Mouse (Mus musculus) limb, embryonic 14.5 days (tissue): ENCODE measurements around the gene Rin3. TPM values are rescaled to one million over a fixed set of nuclear protein-coding genes. Genes with fewer than 3 reads are reported as not detected.

Experiments
- ATAC-seq: fragments of 200-750 bp; cut with Nextera tagmentation; 2 replicates; pipeline ENCODE4 v1.8.0; 2017; ENCODE audit warnings: low read depth, moderate number of reproducible peaks, moderate TSS enrichment; ENCODE audit not compliant: low FRiP score
- DNase-seq: peaks from one replicate; pipeline ENCODE4 v3.0.0-alpha.2; 2015; ENCODE audit warnings: low spot score
- H3K27ac ChIP-seq: fragments of 300-500 bp; sonication (generic); replicated peaks from 2 replicates; pipeline ENCODE4 v1.5.1; 2014; ENCODE audit warnings: low read depth, mild to moderate bottlenecking, low read length, moderate library complexity, mixed read lengths
- H3K27me3 ChIP-seq: fragments of 300-500 bp; sonication (generic); 2 replicates; pipeline ENCODE4 v1.6.1; 2014; ENCODE audit warnings: low read length, mixed read lengths; ENCODE audit not compliant: control insufficient read depth, insufficient read depth
- H3K36me3 ChIP-seq: fragments of 300-500 bp; sonication (generic); 2 replicates; pipeline ENCODE4 v1.6.1; 2014; ENCODE audit warnings: mild to moderate bottlenecking, low read length, moderate library complexity, mixed read lengths; ENCODE audit not compliant: control insufficient read depth, insufficient read depth
- H3K4me1 ChIP-seq: fragments of 300-500 bp; sonication (generic); 2 replicates; pipeline ENCODE4 v1.6.1; 2014; ENCODE audit warnings: antibody characterized with exemption, low read length, mixed read lengths; ENCODE audit not compliant: control insufficient read depth, insufficient read depth
- H3K4me2 ChIP-seq: fragments of 300-500 bp; sonication (generic); replicated peaks from 2 replicates; pipeline ENCODE4 v1.6.1; 2014; ENCODE audit warnings: low read depth, mild to moderate bottlenecking, low read length, moderate library complexity; ENCODE audit not compliant: severe bottlenecking
- H3K4me3 ChIP-seq: fragments of 300-500 bp; sonication (generic); replicated peaks from 2 replicates; pipeline ENCODE4 v1.5.1; 2014; ENCODE audit warnings: low read length
- H3K9ac ChIP-seq: fragments of 300-500 bp; sonication (generic); 2 replicates; pipeline ENCODE4 v1.6.1; 2014; ENCODE audit warnings: mild to moderate bottlenecking, low read depth, low read length, moderate library complexity; ENCODE audit not compliant: severe bottlenecking
- H3K9me3 ChIP-seq: fragments of 300-500 bp; sonication (generic); 2 replicates; pipeline ENCODE4 v1.6.1; 2016; ENCODE audit warnings: low read length; ENCODE audit not compliant: control insufficient read depth
- POLR2A ChIP-seq: fragments of 200-500 bp; IDR thresholded peaks from 2 replicates; pipeline ENCODE4 v1.8.0; 2012; ENCODE audit warnings: inconsistent platforms, mild to moderate bottlenecking, moderate library complexity, borderline replicate concordance; ENCODE audit not compliant: insufficient read depth, insufficient read length; ENCODE audit errors: extremely low read depth
- WGBS: fragments of 180-500 bp; shearing (Covaris S2); extraction: QIAGEN DNeasy Blood & Tissue Kit; methylation state at CpG from one replicate; pipeline ENCODE4 v1.1.7; 2014; 5-methylcytosine and 5-hydroxymethylcytosine counted together
- polyA plus RNA-seq, 2 experiments: library from polyadenylated mRNA; depleted of rRNA in 1 of 2; stranded (reverse) in 1 of 2; unstranded in 1 of 2; fragments of >200 nt; fragmentation: Nextera tagmentation in 1 of 2; extraction: Ambion mirVana in 1 of 2; gene quantifications; 2 replicates each; pipeline versions ENCODE4 v1.2.1 to v1.2.3; 2012 to 2014

The Rin3 gene
- polyA plus RNA-seq, 2 experiments: 10.0 to 10.8 TPM

GRCm38 (mm10) chr12:102350997-102351396 is 68.1 kb downstream of the Rin3 start:
- H3K36me3 ChIP-seq: no peaks in the 10 kb centered on the region
- no peak overlapping the region for H3K4me2 ChIP-seq
- DNase-seq (no peak), ATAC-seq (no peak)
- no peak overlapping the region for H3K27ac ChIP-seq
- no peaks in the 10 kb centered on the region for H3K4me1 ChIP-seq
- H3K9ac ChIP-seq: no peak overlapping the region
- WGBS: 95% methylated on average over 1 of the region's 1 CpGs
- no peaks in the 10 kb centered on the region for H3K27me3 ChIP-seq
- H3K9me3 ChIP-seq: no peaks in the 10 kb centered on the region
- no peak overlapping the region for H3K4me3 ChIP-seq
- TF ChIP-seq POLR2A: no peak

GRCm38 (mm10) chr12:102354126-102354984 is 71.5 kb downstream of the Rin3 start:
- no peak for TF ChIP-seq POLR2A
- 82% methylated on average over 10 of the region's 10 CpGs for WGBS

GRCm38 (mm10) chr12:102355784-102356183 is 72.9 kb downstream of the Rin3 start:
- no peak for ATAC-seq
- H3K27me3 ChIP-seq: no peaks in the 10 kb centered on the region
- no peak for DNase-seq
- no peak for TF ChIP-seq POLR2A
- H3K4me3 ChIP-seq: no peak overlapping the region
- no peak overlapping the region for H3K27ac ChIP-seq
- H3K36me3 ChIP-seq: no peaks in the 10 kb centered on the region
- no peaks in the 10 kb centered on the region for H3K9me3 ChIP-seq
- no peaks in the 10 kb centered on the region for H3K4me1 ChIP-seq
- H3K9ac ChIP-seq: no peak overlapping the region
- H3K4me2 ChIP-seq: no peak overlapping the region

More at GRCm38 (mm10) chr12:102354126-102354984, 71.5 kb downstream of the Rin3 start:
- Histone ChIP-seq H3K9me3 (no peaks in the 10 kb centered on the region), H3K27ac (no peak overlapping the region), H3K9ac (no peak overlapping the region), H3K27me3 (no peaks in the 10 kb centered on the region), H3K4me3 (no peak overlapping the region), H3K4me1 (no peaks in the 10 kb centered on the region), H3K36me3 (no peaks in the 10 kb centered on the region), H3K4me2 (no peak overlapping the region)
- no peak for DNase-seq
- ATAC-seq: no peak

GRCm38 (mm10) chr12:102356781-102357180 is 73.9 kb downstream of the Rin3 start:
- Histone ChIP-seq H3K4me2 (no peak overlapping the region), H3K27ac (no peak overlapping the region), H3K9ac (no peak overlapping the region), H3K4me3 (no peak overlapping the region), H3K4me1 (no peaks in the 10 kb centered on the region), H3K9me3 (no peaks in the 10 kb centered on the region), H3K27me3 (no peaks in the 10 kb centered on the region), H3K36me3 (peaks cover 3% of the 10 kb centered on the region; the same call in 1 of the 2 replicates)
- 86% methylated on average over 1 of the region's 1 CpGs for WGBS
- ATAC-seq (no peak), DNase-seq (no peak)
- TF ChIP-seq POLR2A: no peak

- ATAC-seq: no peak
- DNase-seq: no peak
- no peaks in the 10 kb centered on the region for H3K27me3 ChIP-seq
- peaks cover 3% of the 10 kb centered on the region; the same call in 1 of the 2 replicates for H3K36me3 ChIP-seq
- no peaks in the 10 kb centered on the region for H3K4me1 ChIP-seq
- H3K9me3 ChIP-seq: no peaks in the 10 kb centered on the region
- no peak overlapping the region for H3K4me3 ChIP-seq
- no peak overlapping the region for H3K4me2 ChIP-seq
- 91% methylated on average over 4 of the region's 4 CpGs for WGBS
- no peak overlapping the region for H3K9ac ChIP-seq
- no peak overlapping the region for H3K27ac ChIP-seq
- TF ChIP-seq POLR2A: no peak
Measured at GRCm38 (mm10) chr12:102359390-102359789, 76.5 kb downstream of the Rin3 start.
